Mouse (Mus musculus) ES-E14 (cell line): ENCODE results near the gene Ctnnb1.

ENCODE experiments used
- CHD2 ChIP-seq: IDR thresholded peaks from 2 replicates; pipeline ENCODE4 v1.6.1; 2014; ENCODE audit warnings: mild to moderate bottlenecking, low read depth, low read length, inconsistent platforms
- ZC3H11A ChIP-seq: IDR thresholded peaks from 2 replicates; pipeline ENCODE4 v1.6.1; 2012; ENCODE audit warnings: low read depth, mild to moderate bottlenecking, inconsistent platforms, low read length, borderline replicate concordance

DNA sequence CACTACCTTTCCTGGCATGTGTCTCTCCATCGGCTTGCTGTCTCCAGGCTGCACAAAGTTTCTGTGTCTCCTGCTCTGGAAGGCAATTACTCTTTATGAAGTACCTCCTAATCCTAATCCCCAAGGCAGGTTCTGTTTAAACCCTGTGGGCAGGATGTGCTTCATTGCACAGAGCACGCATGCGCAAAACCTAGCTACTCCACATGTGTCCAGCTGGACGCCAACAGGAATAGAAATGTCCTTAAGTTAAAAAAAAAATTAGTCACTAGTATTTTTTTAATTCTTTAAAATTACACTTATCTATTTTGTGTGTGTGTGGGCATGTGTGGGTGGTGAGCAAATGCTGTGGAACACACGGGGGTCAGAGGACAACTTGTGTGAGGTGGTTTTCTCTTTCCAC lies 10.8 kb upstream of the Ctnnb1 start:
- no peak for TF ChIP-seq ZC3H11A
- no peak for TF ChIP-seq CHD2
